Mouse (Mus musculus) T-cell, adult 2 months (primary cell): ENCODE measurements around the gene Ccdc187.

Experiments
- DNase-seq: peaks from one replicate; pipeline ENCODE4 v3.0.0; 2022; ENCODE audit warnings: low spot score

Ccdc187 gene

GRCm38 (mm10) chr2:26294457-26294856, at the start of gene Ccdc187:
Ccdc187 (minus strand) TSS chr2:26294557.
- DNase-seq: no peak

GRCm38 (mm10) chr2:26342609-26343490, 48.5 kb upstream of the Ccdc187 start:
- DNase-seq: no peak

- no peak for DNase-seq
These were observed 47.7 kb upstream of the Ccdc187 start for GRCm38 (mm10) chr2:26342044-26342443.

- no peak for DNase-seq
These were observed 47.2 kb upstream of the Ccdc187 start for GRCm38 (mm10) chr2:26341510-26341981.

- DNase-seq: no peak
These were observed 44.8 kb upstream of the Ccdc187 start for GRCm38 (mm10) chr2:26339204-26339551.

GRCm38 (mm10) chr2:26338302-26339203, 44.2 kb upstream of the Ccdc187 start:
- peak; percentile 49 for DNase-seq

- no peak for DNase-seq
These were observed 36.3 kb upstream of the Ccdc187 start for GRCm38 (mm10) chr2:26330702-26331101.

GRCm38 (mm10) chr2:26330056-26330468, 35.7 kb upstream of the Ccdc187 start:
- no peak for DNase-seq

GRCm38 (mm10) chr2:26329402-26329801, 35.0 kb upstream of the Ccdc187 start:
- no peak for DNase-seq

GRCm38 (mm10) chr2:26327852-26328251, 33.5 kb upstream of the Ccdc187 start:
- peak; percentile 52 for DNase-seq

- DNase-seq: peak; percentile 49
These were observed 31.2 kb upstream of the Ccdc187 start for GRCm38 (mm10) chr2:26325386-26326181.

- no peak for DNase-seq
These were observed 30.6 kb upstream of the Ccdc187 start for GRCm38 (mm10) chr2:26324917-26325316.

- DNase-seq: no peak
These were observed 29.4 kb upstream of the Ccdc187 start for GRCm38 (mm10) chr2:26323589-26324325.

- DNase-seq: no peak
These were observed 26.2 kb upstream of the Ccdc187 start for GRCm38 (mm10) chr2:26320245-26321185.

- no peak for DNase-seq
These were observed 25.3 kb upstream of the Ccdc187 start for GRCm38 (mm10) chr2:26319519-26320244.

- DNase-seq: no peak
These were observed 24.8 kb upstream of the Ccdc187 start for GRCm38 (mm10) chr2:26319109-26319508.

GRCm38 (mm10) chr2:26317991-26318672, 23.8 kb upstream of the Ccdc187 start:
- DNase-seq: no peak

- no peak for DNase-seq
These were observed 23.0 kb upstream of the Ccdc187 start for GRCm38 (mm10) chr2:26317371-26317770.
